Mouse (Mus musculus) bone marrow macrophage, adult 2 months (primary cell): ENCODE results near the gene Lrrc28.

Source experiments
- CTCF ChIP-seq: IDR thresholded peaks from 2 replicates; pipeline ENCODE4 v1.5.1; 2012; ENCODE audit warnings: low read depth, mild to moderate bottlenecking, low read length, moderate library complexity
- POLR2A ChIP-seq: IDR thresholded peaks from 2 replicates; pipeline ENCODE4 v1.6.1; 2012; ENCODE audit warnings: mild to moderate bottlenecking, low read depth, low read length, borderline replicate concordance

- TF ChIP-seq CTCF (no peak), POLR2A (no peak)
Observed at GRCm38 (mm10) chr7:67544586-67544985, 100.5 kb downstream of the Lrrc28 start.
